Mouse (Mus musculus) stomach, postnatal 0 days (tissue): Measurements from ENCODE around the gene Ptprn2. TPM values are rescaled to one million over a fixed set of nuclear protein-coding genes. Genes with fewer than 3 reads are reported as not detected.

Experiments
- ATAC-seq: fragments of 200-750 bp; cut with Nextera tagmentation; 2 replicates; pipeline ENCODE4 v1.8.0; 2017; ENCODE audit not compliant: low FRiP score, low TSS enrichment
- DNase-seq: peaks from one replicate; pipeline ENCODE4 v3.0.0-alpha.2; 2016; ENCODE audit warnings: low spot score
- H3K27ac ChIP-seq: fragments of 300-500 bp; sonication (generic); replicated peaks from 2 replicates; pipeline ENCODE4 v1.5.1; 2014; ENCODE audit warnings: mild to moderate bottlenecking, control low read depth
- H3K27me3 ChIP-seq: fragments of 300-500 bp; sonication (generic); 2 replicates; pipeline ENCODE4 v1.6.1; 2014; ENCODE audit warnings: low read length; ENCODE audit not compliant: control insufficient read depth, insufficient read depth
- H3K36me3 ChIP-seq: fragments of 300-500 bp; sonication (generic); 2 replicates; pipeline ENCODE4 v1.6.1; 2014; ENCODE audit warnings: low read length, mixed read lengths; ENCODE audit not compliant: control insufficient read depth, insufficient read depth
- H3K4me1 ChIP-seq: fragments of 300-500 bp; sonication (generic); replicated peaks from 2 replicates; pipeline ENCODE4 v1.6.1; 2014; ENCODE audit warnings: antibody characterized with exemption; ENCODE audit not compliant: control insufficient read depth, insufficient read depth
- H3K4me2 ChIP-seq: fragments of 300-500 bp; sonication (generic); replicated peaks from 2 replicates; pipeline ENCODE4 v1.6.1; 2014; ENCODE audit warnings: low read depth, mild to moderate bottlenecking, control low read depth, moderate library complexity
- H3K4me3 ChIP-seq: fragments of 300-500 bp; sonication (generic); 2 replicates; pipeline ENCODE4 v1.5.1; 2014; ENCODE audit warnings: low read depth, low read length, control low read depth
- H3K9ac ChIP-seq: fragments of 300-500 bp; sonication (generic); 2 replicates; pipeline ENCODE4 v1.6.1; 2014; ENCODE audit warnings: mild to moderate bottlenecking, low read length, control low read depth, mixed read lengths
- H3K9me3 ChIP-seq: fragments of 300-500 bp; sonication (generic); 2 replicates; pipeline ENCODE4 v1.6.1; 2016; ENCODE audit warnings: low read length; ENCODE audit not compliant: control insufficient read depth
- CTCF ChIP-seq: IDR thresholded peaks from 2 replicates; pipeline ENCODE4 v1.5.1; 2016; ENCODE audit warnings: antibody characterized with exemption, low read depth, mild to moderate bottlenecking, moderate library complexity
- EP300 ChIP-seq: optimal IDR thresholded peaks from 2 replicates; pipeline ENCODE3; 2016; ENCODE audit warnings: antibody characterized with exemption
- WGBS: fragments of 180-500 bp; shearing (Covaris S2); extraction: QIAGEN DNeasy Blood & Tissue Kit; methylation state at CpG from one replicate; pipeline ENCODE4 v1.1.7; 2014; 5-methylcytosine and 5-hydroxymethylcytosine counted together
- polyA plus RNA-seq: library from polyadenylated mRNA; unstranded; fragments of >200 nt; fragmentation: Nextera tagmentation; extraction: Ambion mirVana; gene quantifications from 2 replicates; pipeline ENCODE4 v1.2.1, GENCODE M21; 2015

Gene Ptprn2
- polyA plus RNA-seq, 1 experiment from 2014 or later = 6.0 TPM

DNA sequence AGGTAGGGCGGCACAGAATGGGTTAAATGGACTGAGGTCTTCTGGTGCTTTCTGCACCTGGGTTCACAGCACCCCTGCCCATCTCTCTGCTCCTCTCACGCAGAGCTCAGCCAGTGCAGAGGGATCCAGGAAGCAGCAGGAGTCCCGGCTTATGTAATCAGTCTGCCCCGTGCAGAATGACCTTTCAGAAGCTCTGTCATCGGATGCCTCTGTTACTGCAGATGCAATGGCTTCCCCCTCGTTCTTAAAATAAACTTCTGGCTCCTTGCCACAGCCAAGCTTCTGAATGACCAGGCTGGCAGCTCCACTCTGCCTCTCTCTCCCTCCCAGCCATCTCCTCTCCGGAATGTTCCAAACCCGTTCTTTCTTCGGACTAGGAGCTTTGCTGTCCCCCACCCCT, 714.6 kb downstream of the Ptprn2 start:
- Histone ChIP-seq H3K4me2 (peak overlapping the region; percentile 11; the same call in 1 of the 2 replicates), H3K27me3 (no peaks in the 10 kb centered on the region)
- 9% methylated on average over 9 of the region's 9 CpGs for WGBS

DNA sequence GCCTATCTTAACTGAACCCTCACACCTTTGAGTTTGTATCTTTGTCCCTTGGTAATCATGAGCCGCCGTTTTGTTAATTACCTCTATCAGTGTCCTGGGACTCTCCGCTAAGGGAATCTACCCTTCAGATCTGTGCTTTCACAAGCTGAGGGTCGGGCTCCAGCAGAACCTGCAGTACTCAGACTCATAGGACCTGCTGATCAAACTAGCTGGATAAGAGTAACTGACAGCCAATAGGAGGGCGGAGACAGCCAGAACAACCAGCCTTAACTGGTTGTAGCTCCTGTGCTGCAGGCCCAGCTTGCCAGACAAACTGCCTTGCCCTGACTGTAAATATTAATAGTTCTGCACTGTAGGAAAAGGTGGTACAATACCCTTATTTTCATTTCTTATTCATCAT, 715.1 kb downstream of the Ptprn2 start:
- Histone ChIP-seq H3K27me3 (no peaks in the 10 kb centered on the region), H3K36me3 (no peaks in the 10 kb centered on the region), H3K4me1 (no peaks in the 10 kb centered on the region), H3K27ac (no peak overlapping the region), H3K9me3 (no peaks in the 10 kb centered on the region), H3K9ac (no peak overlapping the region), H3K4me3 (no peak overlapping the region), H3K4me2 (0 out of 2 replicates have a peak overlapping the region, but pooled peaks have one; percentile 11)
- WGBS = 42% methylated on average over 5 of the region's 5 CpGs
- ATAC-seq (peak; percentile 85), DNase-seq (peak; percentile 58)
- TF ChIP-seq EP300 (no peak), CTCF (no peak)

More for the DNA sequence above, 714.6 kb downstream of the Ptprn2 start:
- H3K4me3 ChIP-seq = no peak overlapping the region
- TF ChIP-seq CTCF = no peak
- no peak for TF ChIP-seq EP300
- H3K27ac ChIP-seq = no peak overlapping the region
- no peaks in the 10 kb centered on the region for H3K36me3 ChIP-seq
- DNase-seq = peak; percentile 42
- ATAC-seq = peak; percentile 78
- H3K4me1 ChIP-seq = no peaks in the 10 kb centered on the region
- no peak overlapping the region for H3K9ac ChIP-seq
- no peaks in the 10 kb centered on the region for H3K9me3 ChIP-seq

GRCm38 (mm10) chr12:117203506-117203905, 718.0 kb downstream of the Ptprn2 start:
- no peaks in the 10 kb centered on the region for H3K36me3 ChIP-seq
- no peak overlapping the region for H3K4me3 ChIP-seq
- no peak overlapping the region for H3K9ac ChIP-seq
- H3K27me3 ChIP-seq = no peaks in the 10 kb centered on the region
- ATAC-seq (no peak), DNase-seq (no peak)
- H3K4me2 ChIP-seq = no peak overlapping the region
- TF ChIP-seq CTCF (no peak), EP300 (no peak)
- H3K9me3 ChIP-seq = no peaks in the 10 kb centered on the region
- H3K27ac ChIP-seq = no peak overlapping the region
- WGBS = 71% methylated on average over 7 of the region's 7 CpGs
- H3K4me1 ChIP-seq = no peaks in the 10 kb centered on the region

DNA sequence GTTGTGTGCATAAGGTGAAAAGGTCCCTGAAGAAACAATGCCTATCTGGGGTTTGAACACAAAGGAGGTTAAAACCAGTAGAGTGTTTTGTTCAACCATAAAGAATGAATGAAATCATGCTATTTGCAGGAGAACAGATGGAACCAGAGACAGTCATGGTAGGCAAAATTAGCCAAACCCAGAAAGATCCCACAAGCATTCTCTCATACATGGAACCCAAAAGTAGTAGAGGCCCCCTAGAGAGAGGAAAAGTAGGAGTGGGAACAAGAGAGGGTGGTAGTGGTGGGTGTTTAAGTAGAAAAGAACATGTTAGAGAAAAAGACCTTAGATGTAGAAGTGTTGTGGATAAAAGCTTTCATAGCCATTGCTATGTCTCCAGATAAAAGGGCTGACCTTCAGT, 719.4 kb downstream of the Ptprn2 start:
- H3K27ac ChIP-seq = no peak overlapping the region
- ATAC-seq (no peak), DNase-seq (no peak)
- no peaks in the 10 kb centered on the region for H3K4me1 ChIP-seq
- TF ChIP-seq CTCF (no peak), EP300 (no peak)
- no peak overlapping the region for H3K9ac ChIP-seq
- H3K36me3 ChIP-seq = no peaks in the 10 kb centered on the region
- no peak overlapping the region for H3K4me2 ChIP-seq
- H3K27me3 ChIP-seq = no peaks in the 10 kb centered on the region
- no peak overlapping the region for H3K4me3 ChIP-seq
- no peaks in the 10 kb centered on the region for H3K9me3 ChIP-seq

DNA sequence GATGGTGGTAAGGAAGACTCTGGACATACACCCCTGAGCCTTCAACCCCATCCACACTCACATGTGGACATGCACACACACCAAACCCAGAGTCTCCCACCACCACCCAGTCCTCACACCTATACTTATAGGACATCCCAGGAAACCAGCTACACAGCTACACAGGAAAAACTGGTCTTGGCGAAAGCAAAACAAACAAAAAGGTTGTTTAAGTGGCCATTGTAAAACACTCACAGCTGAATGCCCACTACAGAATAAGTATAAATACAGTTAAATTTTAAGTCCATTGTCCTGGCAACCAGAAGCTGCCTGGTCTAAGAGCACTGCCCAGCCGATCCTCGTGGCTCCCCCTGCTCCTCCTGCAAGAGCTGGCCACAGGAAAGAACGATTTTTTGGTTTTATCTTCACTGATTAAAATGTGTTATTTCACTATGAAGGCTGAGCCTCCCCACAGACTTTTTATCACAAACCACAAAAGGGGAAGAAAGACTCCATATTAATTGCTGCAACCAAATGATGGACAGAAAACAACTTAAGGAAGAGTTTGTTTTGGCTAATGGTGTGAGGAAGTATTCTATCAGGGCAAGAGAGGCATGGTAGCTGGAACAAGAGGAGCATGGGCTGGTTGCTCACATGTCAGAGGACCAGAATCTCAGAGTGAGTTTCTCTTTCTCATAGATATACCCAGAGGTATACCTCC, 722.1 kb downstream of the Ptprn2 start:
- DNase-seq (no peak), ATAC-seq (no peak)
- no peak overlapping the region for H3K4me3 ChIP-seq
- H3K36me3 ChIP-seq = no peaks in the 10 kb centered on the region
- TF ChIP-seq EP300 (no peak), CTCF (no peak)
- 44% methylated on average over 4 of the region's 4 CpGs for WGBS
- H3K9ac ChIP-seq = no peak overlapping the region
- no peaks in the 10 kb centered on the region for H3K9me3 ChIP-seq
- no peak overlapping the region for H3K27ac ChIP-seq
- H3K27me3 ChIP-seq = no peaks in the 10 kb centered on the region
- H3K4me1 ChIP-seq = no peaks in the 10 kb centered on the region
- H3K4me2 ChIP-seq = no peak overlapping the region

DNA sequence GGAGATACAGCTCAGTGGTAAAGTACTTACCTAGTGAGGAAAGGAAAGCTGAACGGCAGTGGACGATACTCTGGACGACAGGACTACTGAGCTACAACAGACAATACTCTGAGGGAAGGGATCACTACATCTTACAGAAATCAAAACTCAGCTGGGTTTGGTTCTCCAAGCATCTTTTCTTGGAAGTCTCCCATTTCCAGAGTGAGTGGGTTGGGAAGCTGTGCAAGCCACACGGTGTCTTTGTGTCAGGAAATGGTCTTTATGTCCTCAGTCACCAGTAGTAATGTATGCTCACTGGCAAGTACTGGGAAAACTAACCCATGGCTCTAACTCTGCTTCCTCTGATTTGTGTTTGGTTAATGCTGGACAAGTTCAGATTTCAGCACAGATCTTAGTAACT, 724.9 kb downstream of the Ptprn2 start:
- H3K27me3 ChIP-seq = no peaks in the 10 kb centered on the region
- H3K9me3 ChIP-seq = no peaks in the 10 kb centered on the region
- H3K4me2 ChIP-seq = no peak overlapping the region
- H3K4me3 ChIP-seq = no peak overlapping the region
- H3K27ac ChIP-seq = no peak overlapping the region
- 90% methylated on average over 4 of the region's 4 CpGs for WGBS
- no peaks in the 10 kb centered on the region for H3K4me1 ChIP-seq
- no peak overlapping the region for H3K9ac ChIP-seq
- no peak for DNase-seq
- no peak for TF ChIP-seq CTCF
- no peak for TF ChIP-seq EP300
- ATAC-seq = no peak
- H3K36me3 ChIP-seq = no peaks in the 10 kb centered on the region
